Mouse (Mus musculus) G1E (cell line): Measurements from ENCODE around the gene Palm3. TPM values are rescaled to one million over a fixed set of nuclear protein-coding genes. Genes with fewer than 3 reads are reported as not detected.

Experiments used
- ATAC-seq: 2 replicates; pipeline ENCODE4 v1.8.0; 2016; ENCODE audit warnings: mild to moderate bottlenecking; ENCODE audit not compliant: insufficient number of reproducible peaks, poor library complexity, low FRiP score, severe bottlenecking; ENCODE audit errors: extremely low read depth
- DNase-seq: peaks from one replicate; pipeline ENCODE4 v3.0.0; 2012; ENCODE audit warnings: low spot score
- H3K27me3 ChIP-seq: 2 replicates; pipeline ENCODE4 v1.6.1; 2012; ENCODE audit warnings: mild to moderate bottlenecking, low read length, inconsistent platforms; ENCODE audit not compliant: insufficient read depth
- H3K36me3 ChIP-seq: replicated peaks from 2 replicates; pipeline ENCODE3; 2012; ENCODE audit warnings: mild to moderate bottlenecking, inconsistent platforms
- H3K4me1 ChIP-seq: 2 replicates; pipeline ENCODE4 v1.6.1; 2012; ENCODE audit warnings: low read depth, low read length, inconsistent platforms, mixed read lengths; ENCODE audit not compliant: insufficient read depth
- H3K4me3 ChIP-seq: 2 replicates; pipeline ENCODE4 v1.5.1; 2012; ENCODE audit warnings: low read depth, mild to moderate bottlenecking, inconsistent platforms, low read length, moderate library complexity, mixed read lengths
- H3K9me3 ChIP-seq: replicated peaks from 2 replicates; pipeline ENCODE4 v1.6.1; 2012; ENCODE audit warnings: inconsistent platforms
- CTCF ChIP-seq: IDR thresholded peaks from 2 replicates; pipeline ENCODE4 v1.5.1; 2012; ENCODE audit warnings: low read depth, low read length, inconsistent platforms, mixed read lengths
- GATA1 ChIP-seq: IDR thresholded peaks from 2 replicates; pipeline ENCODE4 v1.6.1; 2012; ENCODE audit warnings: borderline replicate concordance, low read length, inconsistent platforms, mixed read lengths
- GATA2 ChIP-seq: IDR thresholded peaks from 2 replicates; pipeline ENCODE4 v1.6.1; 2012; ENCODE audit warnings: low read depth, low read length, inconsistent platforms, borderline replicate concordance
- POLR2AphosphoS5 ChIP-seq: IDR thresholded peaks from 2 replicates; pipeline ENCODE4 v1.6.1; 2012; ENCODE audit warnings: low read depth, low read length, inconsistent platforms; ENCODE audit not compliant: insufficient replicate concordance
- TAL1 ChIP-seq: conservative IDR thresholded peaks from 2 replicates; pipeline ENCODE4 v1.6.1; 2012; ENCODE audit warnings: low read depth, low read length, inconsistent platforms, mixed read lengths
- polyA plus RNA-seq: library from polyadenylated mRNA; stranded (reverse); fragments of >175 nt; gene quantifications from 2 replicates; pipeline ENCODE4 v1.2.3, GENCODE M21; 2012
- total RNA-seq, 2 experiments: library from RNA; stranded (forward) in 1 of 2; stranded (reverse) in 1 of 2; fragments of 200-1000 nt in 1 of 2; fragments of >200 nt in 1 of 2; fragmentation: Nextera tagmentation in 1 of 2; gene quantifications; 2 replicates each; pipeline ENCODE4 v1.2.3; 2014 to 2017

Palm3 gene
- total and polyA plus RNA-seq, 3 experiments: 0.15 TPM; not detected in 2

DNA sequence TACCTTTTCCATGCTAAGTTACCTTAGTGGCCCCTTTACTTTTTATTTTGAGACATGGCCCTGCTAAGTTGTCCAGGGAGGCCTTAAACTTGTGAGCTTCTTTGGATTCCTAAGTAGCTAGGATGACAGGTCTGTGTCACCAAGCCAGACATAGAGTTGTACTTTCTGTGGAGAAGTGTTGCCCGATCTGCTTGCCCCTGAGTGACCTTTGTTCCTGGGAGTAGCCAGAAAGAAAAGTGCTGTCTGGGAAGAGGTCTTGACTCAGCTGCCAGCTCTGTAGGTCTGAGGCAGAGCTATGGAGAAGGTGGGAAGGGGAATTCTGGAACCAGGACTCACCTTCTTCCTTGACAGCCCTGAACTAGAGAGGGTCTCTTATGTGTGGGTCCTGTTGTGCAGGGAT, 47.9 kb downstream of the Palm3 start:
- H3K9me3 ChIP-seq: no peaks in the 10 kb centered on the region
- ATAC-seq (no peak), DNase-seq (no peak)
- H3K4me1 ChIP-seq: peaks cover 64% of the 10 kb centered on the region
- no peak overlapping the region for H3K4me3 ChIP-seq
- peaks cover 44% of the 10 kb centered on the region for H3K36me3 ChIP-seq
- no peak for TF ChIP-seq POLR2AphosphoS5
- no peak for TF ChIP-seq GATA2
- TF ChIP-seq CTCF: no peak
- TF ChIP-seq GATA1: no peak
- TF ChIP-seq TAL1: no peak
- no peaks in the 10 kb centered on the region for H3K27me3 ChIP-seq

DNA sequence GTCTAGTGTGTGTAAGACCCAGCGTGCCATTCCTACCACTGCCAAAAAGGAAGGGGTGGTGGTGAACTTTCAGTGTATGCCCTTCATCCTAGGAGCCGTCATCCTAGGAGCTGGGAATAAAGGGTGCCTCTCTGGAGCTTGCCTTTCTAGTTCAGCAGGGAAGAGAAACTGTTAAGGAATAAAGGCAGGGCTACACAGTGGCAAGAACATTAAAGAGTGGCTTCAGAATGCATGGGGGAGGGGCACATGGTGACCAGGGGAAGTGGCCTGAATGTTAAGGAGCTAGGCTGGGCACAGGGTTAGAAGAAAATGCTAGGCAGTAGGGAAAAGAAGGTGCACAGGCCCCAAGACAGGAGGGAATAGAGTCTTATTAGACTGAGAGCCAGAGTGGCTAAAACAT, 48.5 kb downstream of the Palm3 start:
- TF ChIP-seq GATA2 (no peak), POLR2AphosphoS5 (no peak), TAL1 (no peak), CTCF (no peak), GATA1 (no peak)
- no peaks in the 10 kb centered on the region for H3K9me3 ChIP-seq
- no peak for DNase-seq
- H3K27me3 ChIP-seq: no peaks in the 10 kb centered on the region
- peaks cover 50% of the 10 kb centered on the region for H3K36me3 ChIP-seq
- H3K4me1 ChIP-seq: peaks cover 59% of the 10 kb centered on the region
- no peak overlapping the region for H3K4me3 ChIP-seq
- no peak for ATAC-seq

GRCm38 (mm10) chr8:84070241-84070640, 49.0 kb downstream of the Palm3 start:
- no peak overlapping the region for H3K4me3 ChIP-seq
- peaks cover 54% of the 10 kb centered on the region for H3K4me1 ChIP-seq
- H3K9me3 ChIP-seq: no peaks in the 10 kb centered on the region
- no peak for ATAC-seq
- DNase-seq: no peak
- TF ChIP-seq GATA2: no peak
- no peak for TF ChIP-seq CTCF
- no peak for TF ChIP-seq POLR2AphosphoS5
- no peak for TF ChIP-seq GATA1
- no peak for TF ChIP-seq TAL1
- no peaks in the 10 kb centered on the region for H3K27me3 ChIP-seq
- peaks cover 55% of the 10 kb centered on the region for H3K36me3 ChIP-seq

DNA sequence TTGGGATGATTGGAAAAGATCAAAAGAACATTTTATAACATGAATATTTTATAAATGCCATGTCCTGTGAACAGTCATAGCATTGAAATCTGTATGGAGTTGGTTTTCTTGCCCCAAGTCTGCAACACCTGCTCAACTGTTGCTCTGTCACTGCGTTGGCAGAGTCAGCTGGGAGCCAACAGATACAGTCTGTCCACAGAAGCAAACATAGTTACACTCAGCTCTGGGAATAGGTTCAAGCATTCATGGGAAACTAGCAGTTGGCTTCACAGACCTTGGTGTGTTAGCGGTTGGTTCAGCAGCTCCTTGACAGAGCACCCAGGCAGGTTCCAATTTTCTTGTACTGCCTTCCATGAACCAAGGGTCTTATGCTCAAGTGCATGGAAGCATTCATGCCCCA, 49.4 kb downstream of the Palm3 start:
- ATAC-seq (no peak), DNase-seq (no peak)
- Histone ChIP-seq H3K4me1 (peaks cover 53% of the 10 kb centered on the region), H3K4me3 (no peak overlapping the region), H3K27me3 (no peaks in the 10 kb centered on the region), H3K9me3 (no peaks in the 10 kb centered on the region), H3K36me3 (peaks cover 59% of the 10 kb centered on the region)
- TF ChIP-seq CTCF (no peak), GATA2 (no peak), POLR2AphosphoS5 (no peak), GATA1 (no peak), TAL1 (no peak)

- Histone ChIP-seq H3K4me1 (peaks cover 53% of the 10 kb centered on the region), H3K4me3 (no peak overlapping the region), H3K9me3 (no peaks in the 10 kb centered on the region), H3K36me3 (peaks cover 72% of the 10 kb centered on the region), H3K27me3 (no peaks in the 10 kb centered on the region)
- DNase-seq (no peak), ATAC-seq (no peak)
- no peak for TF ChIP-seq CTCF
- TF ChIP-seq GATA2: no peak
- TF ChIP-seq GATA1: no peak
- no peak for TF ChIP-seq POLR2AphosphoS5
- TF ChIP-seq TAL1: no peak
These were observed 50.6 kb downstream of the Palm3 start for GRCm38 (mm10) chr8:84071921-84072320.

- DNase-seq (no peak), ATAC-seq (no peak)
- H3K4me3 ChIP-seq: no peak overlapping the region
- H3K36me3 ChIP-seq: peaks cover 76% of the 10 kb centered on the region
- TF ChIP-seq GATA1: no peak
- no peak for TF ChIP-seq GATA2
- no peak for TF ChIP-seq CTCF
- no peak for TF ChIP-seq TAL1
- TF ChIP-seq POLR2AphosphoS5: no peak
- no peaks in the 10 kb centered on the region for H3K27me3 ChIP-seq
- peaks cover 53% of the 10 kb centered on the region for H3K4me1 ChIP-seq
- no peaks in the 10 kb centered on the region for H3K9me3 ChIP-seq
These were observed 51.0 kb downstream of the Palm3 start for GRCm38 (mm10) chr8:84072321-84072720.
